Mouse (Mus musculus): Measurements from ENCODE around the gene Pcid2. TPM values are rescaled to one million over a fixed set of nuclear protein-coding genes. Genes with fewer than 3 reads are reported as not detected.

The Pcid2 gene
- polyA plus RNA-seq, 1 experiment: 42.2 TPM

DNA sequence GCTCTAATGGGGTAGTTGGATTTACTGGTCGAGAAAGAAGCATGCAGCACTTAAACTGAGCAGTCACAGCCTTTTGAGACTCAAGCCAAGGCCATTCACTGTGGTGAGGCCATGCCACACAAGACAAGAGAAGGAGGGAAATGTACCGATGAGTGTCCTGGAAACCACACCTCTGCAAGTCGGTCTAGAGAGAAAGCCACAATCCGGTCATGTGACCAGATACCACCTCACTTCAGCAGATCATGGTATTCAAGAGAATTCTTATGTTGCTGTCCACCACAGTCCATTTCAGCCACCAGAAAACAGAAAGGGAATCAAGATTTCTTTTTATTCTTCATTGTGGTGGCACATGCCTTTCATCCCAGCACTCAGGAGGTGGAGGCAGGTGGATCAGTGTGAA lies 63.8 kb downstream of the Pcid2 start:
- Histone ChIP-seq H3K27me3 (ENCODE audit: control insufficient read depth, insufficient read depth, low read length) (no peaks in the 10 kb centered on the region), H3K4me3 (ENCODE audit: control insufficient read depth, insufficient read depth, low read length) (no peak overlapping the region), H3K27ac (ENCODE audit: control insufficient read depth, insufficient read depth, low read length) (no peak overlapping the region), H3K36me3 (ENCODE audit: control insufficient read depth, insufficient read depth, low read length) (no peaks in the 10 kb centered on the region), H3K4me1 (replicated peaks; ENCODE audit: control insufficient read depth, insufficient read depth, low read length) (no peaks in the 10 kb centered on the region)
- WGBS: 9% methylated on average over 4 of the region's 4 CpGs
- TF ChIP-seq POLR2A (IDR thresholded peaks at IDR 0.05; ENCODE audit: control insufficient read depth, extremely low read depth, insufficient read depth, low read length, poor library complexity) (no peak), CTCF (IDR thresholded peaks at IDR 0.05; ENCODE audit: borderline replicate concordance, control insufficient read depth, extremely low read depth, insufficient read depth, low read length, poor library complexity) (no peak)
- DNase-seq: no peak

DNA sequence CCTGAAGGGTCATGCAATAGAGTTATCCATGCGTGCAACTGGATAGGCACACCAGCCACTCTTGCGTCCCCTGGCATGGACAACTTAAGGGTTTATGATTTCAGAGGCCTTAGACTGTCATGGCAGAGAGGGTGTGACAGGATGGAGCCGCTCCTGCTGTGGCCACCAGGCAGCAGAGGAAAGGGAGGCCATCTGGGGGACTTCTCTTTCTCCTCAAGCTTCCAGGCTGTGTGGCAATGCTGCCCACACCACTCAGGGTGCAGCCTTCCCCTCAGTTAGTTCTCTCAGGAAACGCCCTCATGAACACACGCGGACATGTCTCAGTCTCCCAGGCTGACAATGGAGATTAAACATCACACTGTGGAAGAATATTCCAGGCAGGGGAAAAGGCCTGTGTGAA lies 66.2 kb downstream of the Pcid2 start:
- no peaks in the 10 kb centered on the region for H3K27me3 ChIP-seq (ENCODE audit: control insufficient read depth, insufficient read depth, low read length)
- DNase-seq: no peak
- H3K27ac ChIP-seq (ENCODE audit: control insufficient read depth, insufficient read depth, low read length): no peak overlapping the region
- H3K36me3 ChIP-seq (ENCODE audit: control insufficient read depth, insufficient read depth, low read length): no peaks in the 10 kb centered on the region
- H3K4me1 ChIP-seq (replicated peaks; ENCODE audit: control insufficient read depth, insufficient read depth, low read length): no peaks in the 10 kb centered on the region
- 59% methylated on average over 6 of the region's 6 CpGs for WGBS
- no peak overlapping the region for H3K4me3 ChIP-seq (ENCODE audit: control insufficient read depth, insufficient read depth, low read length)
- no peak for TF ChIP-seq CTCF (IDR thresholded peaks at IDR 0.05; ENCODE audit: borderline replicate concordance, control insufficient read depth, extremely low read depth, insufficient read depth, low read length, poor library complexity)
- TF ChIP-seq POLR2A (IDR thresholded peaks at IDR 0.05; ENCODE audit: control insufficient read depth, extremely low read depth, insufficient read depth, low read length, poor library complexity): no peak

DNA sequence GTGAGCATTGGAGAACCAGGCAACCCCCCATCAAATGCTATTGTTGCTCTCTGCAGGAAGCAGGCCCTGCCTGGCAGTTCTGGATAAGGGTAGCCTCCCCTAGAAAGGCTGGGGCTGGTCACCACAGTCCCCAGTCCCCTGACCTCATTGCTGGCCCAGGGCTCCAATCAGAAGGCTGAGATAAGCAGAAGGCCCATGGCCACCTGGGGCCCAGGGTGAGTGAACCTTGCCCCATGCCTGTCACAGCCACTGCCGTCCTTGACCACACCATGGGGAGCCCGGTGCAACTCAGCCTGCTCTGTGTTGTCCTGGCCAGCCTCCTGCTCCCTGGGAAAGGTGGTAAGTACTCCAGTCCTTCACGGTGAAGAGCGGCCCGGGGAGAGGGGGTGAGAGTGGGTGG lies 67.7 kb downstream of the Pcid2 start:
- H3K4me1 ChIP-seq (replicated peaks; ENCODE audit: control insufficient read depth, insufficient read depth, low read length): no peaks in the 10 kb centered on the region
- H3K27me3 ChIP-seq (ENCODE audit: control insufficient read depth, insufficient read depth, low read length): no peaks in the 10 kb centered on the region
- no peaks in the 10 kb centered on the region for H3K36me3 ChIP-seq (ENCODE audit: control insufficient read depth, insufficient read depth, low read length)
- TF ChIP-seq POLR2A (IDR thresholded peaks at IDR 0.05; ENCODE audit: control insufficient read depth, extremely low read depth, insufficient read depth, low read length, poor library complexity) (no peak), CTCF (IDR thresholded peaks at IDR 0.05; ENCODE audit: borderline replicate concordance, control insufficient read depth, extremely low read depth, insufficient read depth, low read length, poor library complexity) (no peak)
- 91% methylated on average over 5 of the region's 5 CpGs for WGBS
- no peak for DNase-seq
- no peak overlapping the region for H3K27ac ChIP-seq (ENCODE audit: control insufficient read depth, insufficient read depth, low read length)
- no peak overlapping the region for H3K4me3 ChIP-seq (ENCODE audit: control insufficient read depth, insufficient read depth, low read length)

DNA sequence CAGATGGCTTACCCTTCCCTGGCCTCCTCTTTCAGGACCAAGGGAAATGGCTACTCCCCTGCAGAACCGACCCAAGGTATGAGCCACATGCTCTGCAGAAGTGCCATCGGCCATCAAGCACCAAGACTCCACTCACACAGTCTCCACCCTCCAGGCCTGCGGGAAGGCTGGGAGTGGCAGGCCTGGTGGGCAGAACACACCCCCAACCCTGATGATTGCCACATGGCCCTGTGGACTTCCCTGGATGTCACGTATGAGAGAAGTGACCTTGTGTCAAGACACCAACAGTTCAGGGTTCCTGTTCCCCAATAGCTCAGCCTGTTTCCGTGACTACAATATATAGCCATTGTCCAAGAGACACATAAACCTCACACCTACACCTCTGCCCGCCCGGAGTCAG lies 68.2 kb downstream of the Pcid2 start, which contains the start of gene F10:
Gene F10, plus strand, starts transcription at position 294 of the 400 bp plus-strand sequence.
- no peak within 1 kb of the TSS for H3K27ac ChIP-seq (ENCODE audit: control insufficient read depth, insufficient read depth, low read length)
- TF ChIP-seq POLR2A (IDR thresholded peaks at IDR 0.05; ENCODE audit: control insufficient read depth, extremely low read depth, insufficient read depth, low read length, poor library complexity) (no peak), CTCF (IDR thresholded peaks at IDR 0.05; ENCODE audit: borderline replicate concordance, control insufficient read depth, extremely low read depth, insufficient read depth, low read length, poor library complexity) (no peak)
- DNase-seq: no peak

DNA sequence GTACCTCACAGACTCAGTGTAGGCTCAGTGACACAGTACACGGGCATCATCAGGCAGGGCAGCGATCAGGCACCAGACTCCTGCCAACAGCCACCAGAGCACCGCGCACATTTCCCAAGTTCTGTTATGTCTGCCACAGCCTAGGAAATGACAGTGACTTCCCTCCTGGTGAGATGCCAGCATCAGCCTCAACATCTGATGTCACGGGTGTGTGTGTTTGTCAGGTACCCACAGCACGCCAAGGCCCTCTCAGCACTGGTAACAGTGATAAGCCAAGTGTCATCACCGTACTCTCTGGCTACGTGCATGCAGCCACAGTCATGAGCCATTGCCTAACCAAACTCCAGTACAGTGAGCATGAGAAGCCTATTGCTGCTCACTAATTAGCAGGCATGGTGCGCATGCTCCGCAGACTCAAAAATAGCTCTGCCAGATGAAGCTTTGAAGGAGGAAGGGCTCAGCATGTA lies 68.9 kb downstream of the Pcid2 start:
- no peak for DNase-seq
- Histone ChIP-seq H3K4me1 (replicated peaks; ENCODE audit: control insufficient read depth, insufficient read depth, low read length) (no peaks in the 10 kb centered on the region), H3K27me3 (ENCODE audit: control insufficient read depth, insufficient read depth, low read length) (no peaks in the 10 kb centered on the region), H3K27ac (ENCODE audit: control insufficient read depth, insufficient read depth, low read length) (no peak overlapping the region), H3K4me3 (ENCODE audit: control insufficient read depth, insufficient read depth, low read length) (no peak overlapping the region), H3K36me3 (ENCODE audit: control insufficient read depth, insufficient read depth, low read length) (no peaks in the 10 kb centered on the region)
- WGBS: 76% methylated on average over 10 of the region's 10 CpGs
- no peak for TF ChIP-seq POLR2A (IDR thresholded peaks at IDR 0.05; ENCODE audit: control insufficient read depth, extremely low read depth, insufficient read depth, low read length, poor library complexity)
- TF ChIP-seq CTCF (IDR thresholded peaks at IDR 0.05; ENCODE audit: borderline replicate concordance, control insufficient read depth, extremely low read depth, insufficient read depth, low read length, poor library complexity): no peak

More for the DNA sequence above, 68.2 kb downstream of the Pcid2 start, which contains the start of gene F10:
- H3K36me3 ChIP-seq (ENCODE audit: control insufficient read depth, insufficient read depth, low read length): no peaks in the 10 kb centered on the region
- no peaks in the 10 kb centered on the region for H3K27me3 ChIP-seq (ENCODE audit: control insufficient read depth, insufficient read depth, low read length)
- 92% methylated on average over 7 of the region's 7 CpGs for WGBS
- H3K4me1 ChIP-seq (replicated peaks; ENCODE audit: control insufficient read depth, insufficient read depth, low read length): no peaks in the 10 kb centered on the region
- H3K4me3 ChIP-seq (ENCODE audit: control insufficient read depth, insufficient read depth, low read length): no peak within 1 kb of the TSS

DNA sequence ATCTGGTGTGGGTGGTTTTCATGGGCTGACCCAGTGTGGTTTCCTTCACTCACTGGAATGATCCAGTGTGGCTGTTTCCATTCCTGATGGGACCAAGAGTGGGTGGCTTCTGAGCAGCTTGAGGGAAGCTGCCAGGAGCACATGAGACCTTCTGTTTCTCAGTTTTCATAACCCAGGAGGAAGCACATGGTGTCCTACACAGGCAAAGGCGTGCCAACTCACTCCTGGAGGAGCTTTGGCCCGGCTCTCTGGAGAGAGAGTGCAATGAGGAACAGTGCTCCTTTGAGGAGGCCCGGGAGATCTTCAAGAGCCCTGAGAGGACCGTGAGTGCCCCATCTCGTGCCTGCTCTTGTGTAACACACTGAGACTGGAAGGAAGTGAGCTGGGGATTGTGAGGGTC lies 76.8 kb downstream of the Pcid2 start:
- H3K27ac ChIP-seq (ENCODE audit: control insufficient read depth, insufficient read depth, low read length): no peak overlapping the region
- no peak for DNase-seq

DNA sequence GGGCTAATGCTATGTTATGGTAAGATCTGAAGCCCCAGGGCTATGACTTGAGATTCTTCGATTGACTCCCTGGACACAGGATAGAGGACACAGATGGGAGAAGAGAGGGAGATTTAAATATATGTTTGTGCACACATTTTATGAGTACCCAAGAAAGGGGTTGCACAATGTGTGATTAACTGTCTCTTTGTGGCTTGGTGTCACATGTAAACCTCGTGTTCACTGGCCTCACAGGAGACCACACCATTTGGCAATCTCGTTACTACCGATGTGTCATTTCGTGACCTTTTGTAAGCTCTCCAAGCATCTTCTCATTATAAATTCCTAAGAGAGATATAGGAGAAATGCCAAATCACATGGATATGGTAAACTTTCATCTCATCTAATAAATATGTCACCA lies 77.6 kb downstream of the Pcid2 start:
- Histone ChIP-seq H3K27me3 (ENCODE audit: control insufficient read depth, insufficient read depth, low read length) (no peaks in the 10 kb centered on the region), H3K4me3 (ENCODE audit: control insufficient read depth, insufficient read depth, low read length) (no peak overlapping the region), H3K4me1 (replicated peaks; ENCODE audit: control insufficient read depth, insufficient read depth, low read length) (no peaks in the 10 kb centered on the region), H3K36me3 (ENCODE audit: control insufficient read depth, insufficient read depth, low read length) (no peaks in the 10 kb centered on the region), H3K27ac (ENCODE audit: control insufficient read depth, insufficient read depth, low read length) (no peak overlapping the region)
- no peak for TF ChIP-seq POLR2A (IDR thresholded peaks at IDR 0.05; ENCODE audit: control insufficient read depth, extremely low read depth, insufficient read depth, low read length, poor library complexity)
- TF ChIP-seq CTCF (IDR thresholded peaks at IDR 0.05; ENCODE audit: borderline replicate concordance, control insufficient read depth, extremely low read depth, insufficient read depth, low read length, poor library complexity): no peak
- WGBS: 75% methylated on average over 5 of the region's 5 CpGs
- DNase-seq: no peak

More for the DNA sequence above, 76.8 kb downstream of the Pcid2 start:
- no peaks in the 10 kb centered on the region for H3K4me1 ChIP-seq (replicated peaks; ENCODE audit: control insufficient read depth, insufficient read depth, low read length)
- no peaks in the 10 kb centered on the region for H3K27me3 ChIP-seq (ENCODE audit: control insufficient read depth, insufficient read depth, low read length)
- 35% methylated on average over 5 of the region's 5 CpGs for WGBS
- TF ChIP-seq POLR2A (IDR thresholded peaks at IDR 0.05; ENCODE audit: control insufficient read depth, extremely low read depth, insufficient read depth, low read length, poor library complexity) (no peak), CTCF (IDR thresholded peaks at IDR 0.05; ENCODE audit: borderline replicate concordance, control insufficient read depth, extremely low read depth, insufficient read depth, low read length, poor library complexity) (no peak)
- H3K36me3 ChIP-seq (ENCODE audit: control insufficient read depth, insufficient read depth, low read length): no peaks in the 10 kb centered on the region
- no peak overlapping the region for H3K4me3 ChIP-seq (ENCODE audit: control insufficient read depth, insufficient read depth, low read length)

Other genes with a start within 250 kb of the Pcid2 start
- gene Mcf2l, start 231.7 kb downstream of the Pcid2 start, polyA plus RNA-seq (2012; rRNA removed): 9.4 and 9.7 TPM in 2 replicates
- gene F7, start 79.4 kb downstream of the Pcid2 start, polyA plus RNA-seq (2012; rRNA removed): 0.22 and 0.52 TPM in 2 replicates
- 1.3 and 1.8 TPM in 2 replicates for gene F10, start 68.2 kb downstream of the Pcid2 start, polyA plus RNA-seq (2012; rRNA removed)
- gene Proz, start 44.5 kb downstream of the Pcid2 start, polyA plus RNA-seq (2012; rRNA removed): 1.0 and 1.3 TPM in 2 replicates
- 36.3 and 49.1 TPM in 2 replicates for gene Cul4a, start 162 bp upstream of the Pcid2 start, polyA plus RNA-seq (2012; rRNA removed)
- 345 and 388 TPM in 2 replicates for gene Lamp1, start 53.7 kb upstream of the Pcid2 start, polyA plus RNA-seq (2012; rRNA removed)
- gene Grtp1, start 95.2 kb upstream of the Pcid2 start, polyA plus RNA-seq (2012; rRNA removed): 1.5 and 1.7 TPM in 2 replicates
- 0.11 and 9.2 TPM in 2 replicates for gene Adprhl1, start 148.7 kb upstream of the Pcid2 start, polyA plus RNA-seq (2012; rRNA removed)
- gene Dcun1d2, start 182.7 kb upstream of the Pcid2 start, polyA plus RNA-seq (2012; rRNA removed): 29.4 and 31.2 TPM in 2 replicates
- gene Tmco3, start 182.7 kb upstream of the Pcid2 start, polyA plus RNA-seq (2012; rRNA removed): 16.7 and 22.4 TPM in 2 replicates
- 123 and 141 TPM in 2 replicates for gene Tfdp1, start 233.3 kb upstream of the Pcid2 start, polyA plus RNA-seq (2012; rRNA removed)

All from thymus, adult 2 months (tissue).